Comparison of ENCODE assay signal across 14 mouse cellular contexts in genomic region chr16:94055176-94055575, GRCm38 (mm10). TPM values are rescaled to one million over a fixed set of nuclear protein-coding genes. Genes with fewer than 3 reads are reported as not detected.
"Had no signal": no experiment of that assay in that cellular context is flagged by ENCODE, and none has a peak within 500 bp of the region (broad histone marks: within the 10 kb centered on the region; RNA-seq: fewer than 3 reads in every experiment).

No protein-coding gene starts in this region.

- DNase-seq: kidney, adult 2 months; kidney, postnatal 14 days; liver; liver, embryonic 13.5 days; liver, postnatal 0 days; lung, postnatal 4 days; thymus, adult 18-20 months; thymus, postnatal 14 days had no signal

- H3K9me3 ChIP-seq: kidney, embryonic 15.5 days; liver, embryonic 13.5 days; midbrain, embryonic 15.5 days; neural tube, embryonic 12.5 days had no signal

- H3K4me1 ChIP-seq: liver, embryonic 13.5 days; neural tube, embryonic 12.5 days had no signal

- H3K36me3 ChIP-seq: kidney, embryonic 15.5 days; liver, embryonic 13.5 days; midbrain, embryonic 15.5 days; neural tube, embryonic 12.5 days had no signal

- H3K4me2 ChIP-seq: kidney, embryonic 15.5 days; liver, embryonic 13.5 days; midbrain, embryonic 11.5 days; midbrain, embryonic 15.5 days; neural tube, embryonic 12.5 days had no signal

- H3K4me3 ChIP-seq: kidney, embryonic 15.5 days; liver, embryonic 13.5 days; midbrain, embryonic 15.5 days; neural tube, embryonic 12.5 days had no signal

- H3K9ac ChIP-seq: kidney, embryonic 15.5 days; liver, embryonic 13.5 days; liver, postnatal 0 days; midbrain, embryonic 15.5 days; neural tube, embryonic 12.5 days had no signal

- H3K27me3 ChIP-seq: liver, embryonic 13.5 days; midbrain, embryonic 15.5 days; neural tube, embryonic 12.5 days had no signal

- ATAC-seq: liver, postnatal 0 days; lung, postnatal 0 days; midbrain, embryonic 15.5 days had no signal

- H3K27ac ChIP-seq: kidney, embryonic 15.5 days; liver, embryonic 13.5 days; midbrain, embryonic 15.5 days; neural tube, embryonic 12.5 days had no signal

RNA-seq across cellular contexts. Expression of gene Sim2, which starts 29.6 kb away (rescaled TPM):
- polyA plus RNA-seq: liver, embryonic 13.5 days; liver, postnatal 0 days; lung, postnatal 0 days had no signal

RNA-seq across cellular contexts. Expression of gene Cldn14, which starts 46.5 kb away (rescaled TPM):
- polyA plus RNA-seq: lung, postnatal 0 days; midbrain, embryonic 11.5 days; midbrain, embryonic 15.5 days; stomach, embryonic 14.5 days had no signal
